Mouse (Mus musculus) ovary, postnatal 10 days (tissue): ENCODE data around the gene Fam166b.
A peak's percentile ranks its signal among the peaks of the same experiment; 100 is the strongest.

ENCODE experiments used
- DNase-seq: peaks from one replicate; pipeline ENCODE4 v3.0.0; 2022; ENCODE audit warnings: low spot score

Gene Fam166b

GRCm38 (mm10) chr4:43404697-43405096 lies 24.2 kb downstream of the Fam166b start:
- DNase-seq, result no peak

- no peak for DNase-seq
Measured at GRCm38 (mm10) chr4:43402212-43402611, 26.7 kb downstream of the Fam166b start.

GRCm38 (mm10) chr4:43401486-43401885 lies 27.4 kb downstream of the Fam166b start:
- DNase-seq, result no peak

GRCm38 (mm10) chr4:43400976-43401375 lies 28.0 kb downstream of the Fam166b start:
- no peak for DNase-seq

- no peak for DNase-seq
Measured at GRCm38 (mm10) chr4:43399391-43400131, 29.4 kb downstream of the Fam166b start.

GRCm38 (mm10) chr4:43398829-43399331 lies 30.1 kb downstream of the Fam166b start:
- DNase-seq, result no peak

- DNase-seq, result no peak
Measured at GRCm38 (mm10) chr4:43398014-43398413, 30.9 kb downstream of the Fam166b start.

- no peak for DNase-seq
Measured at GRCm38 (mm10) chr4:43396381-43396780, 32.6 kb downstream of the Fam166b start.

- DNase-seq, result no peak
Measured at GRCm38 (mm10) chr4:43395836-43396235, 33.1 kb downstream of the Fam166b start.

- DNase-seq, result no peak
Measured at GRCm38 (mm10) chr4:43395147-43395546, 33.8 kb downstream of the Fam166b start.

GRCm38 (mm10) chr4:43394345-43394891 lies 34.5 kb downstream of the Fam166b start:
- DNase-seq, result peak; percentile 35

- no peak for DNase-seq
Measured at GRCm38 (mm10) chr4:43391521-43392050, 37.3 kb downstream of the Fam166b start.

GRCm38 (mm10) chr4:43389845-43390440 lies 39.0 kb downstream of the Fam166b start:
- DNase-seq, result no peak

GRCm38 (mm10) chr4:43389390-43389789 lies 39.5 kb downstream of the Fam166b start:
- no peak for DNase-seq

- DNase-seq, result no peak
Measured at GRCm38 (mm10) chr4:43386932-43387331, 42.0 kb downstream of the Fam166b start.

GRCm38 (mm10) chr4:43384541-43384940 lies 44.4 kb downstream of the Fam166b start:
- no peak for DNase-seq

GRCm38 (mm10) chr4:43384083-43384460 lies 44.9 kb downstream of the Fam166b start:
- DNase-seq, result no peak

- DNase-seq, result no peak
Measured at GRCm38 (mm10) chr4:43383246-43384082, 45.5 kb downstream of the Fam166b start.

GRCm38 (mm10) chr4:43382155-43383020 lies 46.5 kb downstream of the Fam166b start:
- DNase-seq, result no peak

- DNase-seq, result peak; percentile 78
Measured at GRCm38 (mm10) chr4:43381408-43382154, 47.4 kb downstream of the Fam166b start, which contains the start of gene Rusc2. TSS of gene Rusc2 (plus strand) at chr4:43381979.
